Mouse (Mus musculus) ovary, postnatal 14 days (tissue): Measurements from ENCODE around the gene Gjc3.

Experiments
- DNase-seq: peaks from one replicate; pipeline ENCODE4 v3.0.0; 2022; ENCODE audit warnings: low spot score

The Gjc3 gene

GRCm38 (mm10) chr5:137909564-137910262, 53.2 kb downstream of the Gjc3 start:
- no peak for DNase-seq
